Mouse (Mus musculus) stomach, embryonic 16.5 days (tissue): ENCODE measurements around the gene Ncs1. TPM values are rescaled to one million over a fixed set of nuclear protein-coding genes. Genes with fewer than 3 reads are reported as not detected.

Source experiments
- ATAC-seq: fragments of 200-750 bp; cut with Nextera tagmentation; 2 replicates; pipeline ENCODE4 v1.8.0; 2017; ENCODE audit warnings: moderate number of reproducible peaks, moderate TSS enrichment; ENCODE audit not compliant: insufficient read depth, low FRiP score
- H3K27ac ChIP-seq: fragments of 300-500 bp; sonication (generic); 2 replicates; pipeline ENCODE4 v1.5.1; 2014; ENCODE audit warnings: low read length
- H3K27me3 ChIP-seq: fragments of 300-500 bp; sonication (generic); 2 replicates; pipeline ENCODE4 v1.6.1; 2014; ENCODE audit warnings: low read length, control low read depth, mixed read lengths; ENCODE audit not compliant: control insufficient read depth, insufficient read depth
- H3K36me3 ChIP-seq: fragments of 300-500 bp; sonication (generic); 2 replicates; pipeline ENCODE4 v1.6.1; 2014; ENCODE audit warnings: low read length; ENCODE audit not compliant: control insufficient read depth, insufficient read depth
- H3K4me1 ChIP-seq: fragments of 300-500 bp; sonication (generic); 2 replicates; pipeline ENCODE4 v1.6.1; 2014; ENCODE audit warnings: low read length, control low read depth, mixed read lengths; ENCODE audit not compliant: control insufficient read depth, insufficient read depth
- H3K4me2 ChIP-seq: fragments of 300-500 bp; sonication (generic); 2 replicates; pipeline ENCODE4 v1.6.1; 2014; ENCODE audit warnings: low read depth, low read length, mixed read lengths
- H3K4me3 ChIP-seq: fragments of 300-500 bp; sonication (generic); replicated peaks from 2 replicates; pipeline ENCODE4 v1.5.1; 2014; ENCODE audit warnings: mild to moderate bottlenecking, low read length
- H3K9ac ChIP-seq: fragments of 300-500 bp; sonication (generic); 2 replicates; pipeline ENCODE4 v1.6.1; 2014; ENCODE audit warnings: low read length
- H3K9me3 ChIP-seq: fragments of 300-500 bp; sonication (generic); replicated peaks from 2 replicates; pipeline ENCODE4 v1.6.1; 2016; ENCODE audit warnings: low read length, control low read depth; ENCODE audit not compliant: control insufficient read depth
- WGBS: fragments of 180-500 bp; shearing (Covaris S2); extraction: QIAGEN DNeasy Blood & Tissue Kit; methylation state at CpG from one replicate; pipeline ENCODE4 v1.1.7; 2014; 5-methylcytosine and 5-hydroxymethylcytosine counted together
- polyA plus RNA-seq: library from polyadenylated mRNA; unstranded; fragments of >200 nt; fragmentation: Nextera tagmentation; extraction: Ambion mirVana; gene quantifications from 2 replicates; pipeline ENCODE4 v1.2.1, GENCODE M21; 2015

Ncs1 gene
- polyA plus RNA-seq, 1 experiment from 2014 or later, result 22.2 TPM

GRCm38 (mm10) chr2:31228768-31229311 lies 16.8 kb upstream of the Ncs1 start:
- 52% methylated on average over 1 of the region's 1 CpGs for WGBS

GRCm38 (mm10) chr2:31239203-31239696 lies 6.4 kb upstream of the Ncs1 start:
- 0 out of 2 replicates have a peak, but pooled peaks have one; percentile 29 for ATAC-seq

More at GRCm38 (mm10) chr2:31228768-31229311, 16.8 kb upstream of the Ncs1 start:
- H3K4me1 ChIP-seq, result no peaks in the 10 kb centered on the region
- H3K9ac ChIP-seq, result no peak overlapping the region
- H3K9me3 ChIP-seq, result peaks cover 6% of the 10 kb centered on the region; the same call in 1 of the 2 replicates
- H3K27me3 ChIP-seq, result no peaks in the 10 kb centered on the region
- no peak overlapping the region for H3K4me3 ChIP-seq
- no peaks in the 10 kb centered on the region for H3K36me3 ChIP-seq
- no peak overlapping the region for H3K27ac ChIP-seq
- no peak overlapping the region for H3K4me2 ChIP-seq
- ATAC-seq, result no peak

DNA sequence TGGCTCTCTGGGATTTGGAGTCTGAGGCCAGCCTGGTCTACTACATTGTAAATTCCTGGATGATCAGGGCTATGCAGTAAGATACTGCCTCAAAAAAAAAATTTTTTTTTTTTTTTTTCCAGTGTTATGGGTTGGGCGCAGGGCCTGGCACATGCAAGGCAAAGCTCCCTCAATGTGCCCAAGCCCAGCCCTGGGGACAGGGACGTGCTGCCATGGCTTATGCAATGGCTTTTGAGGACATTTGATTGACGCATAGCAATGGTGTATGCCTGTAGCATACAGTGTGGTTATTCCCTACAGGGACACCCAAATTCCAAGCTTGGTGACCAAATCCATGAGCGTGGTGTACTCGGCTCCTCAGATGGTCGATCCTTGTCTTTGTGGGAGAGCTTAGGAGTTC lies 5.8 kb upstream of the Ncs1 start:
- no peak overlapping the region for H3K9ac ChIP-seq
- H3K36me3 ChIP-seq, result no peaks in the 10 kb centered on the region
- ATAC-seq, result no peak
- 76% methylated on average over 6 of the region's 6 CpGs for WGBS
- peaks cover 7% of the 10 kb centered on the region; the same call in 1 of the 2 replicates for H3K27me3 ChIP-seq
- peaks cover 2% of the 10 kb centered on the region; the same call in 1 of the 2 replicates for H3K4me1 ChIP-seq
- no peaks in the 10 kb centered on the region for H3K9me3 ChIP-seq
- no peak overlapping the region for H3K27ac ChIP-seq
- no peak overlapping the region for H3K4me2 ChIP-seq
- no peak overlapping the region for H3K4me3 ChIP-seq

More at GRCm38 (mm10) chr2:31239203-31239696, 6.4 kb upstream of the Ncs1 start:
- 34% methylated on average over 23 of the region's 23 CpGs for WGBS
- Histone ChIP-seq H3K36me3 (no peaks in the 10 kb centered on the region), H3K4me2 (peak overlapping the region; percentile 49), H3K4me1 (no peaks in the 10 kb centered on the region), H3K4me3 (0 out of 2 replicates have a peak overlapping the region, but pooled peaks have one; percentile 21), H3K27ac (no peak overlapping the region), H3K27me3 (peaks cover 7% of the 10 kb centered on the region; the same call in 1 of the 2 replicates), H3K9ac (no peak overlapping the region; the same call in 1 of the 2 replicates), H3K9me3 (no peaks in the 10 kb centered on the region)

- WGBS, result 5% methylated on average over 7 of the region's 7 CpGs
- Histone ChIP-seq H3K36me3 (no peaks in the 10 kb centered on the region), H3K27me3 (peaks cover 7% of the 10 kb centered on the region; the same call in 1 of the 2 replicates), H3K27ac (no peak overlapping the region), H3K9ac (no peak overlapping the region), H3K4me3 (no peak overlapping the region), H3K4me2 (no peak overlapping the region), H3K4me1 (peaks cover 7% of the 10 kb centered on the region; the same call in 1 of the 2 replicates), H3K9me3 (no peaks in the 10 kb centered on the region)
- ATAC-seq, result no peak
Measured at GRCm38 (mm10) chr2:31241639-31242038, 4.0 kb upstream of the Ncs1 start.

- ATAC-seq, result no peak
- no peaks in the 10 kb centered on the region for H3K36me3 ChIP-seq
- no peak overlapping the region for H3K9ac ChIP-seq
- peaks cover 7% of the 10 kb centered on the region; the same call in 1 of the 2 replicates for H3K27me3 ChIP-seq
- no peaks in the 10 kb centered on the region for H3K9me3 ChIP-seq
- H3K27ac ChIP-seq, result no peak overlapping the region
- H3K4me3 ChIP-seq, result no peak overlapping the region
- peaks cover 19% of the 10 kb centered on the region for H3K4me1 ChIP-seq
- H3K4me2 ChIP-seq, result no peak overlapping the region
- 58% methylated on average over 8 of the region's 8 CpGs for WGBS
Measured at GRCm38 (mm10) chr2:31244216-31244615, 1.4 kb upstream of the Ncs1 start.

- Histone ChIP-seq H3K4me2 (peak overlapping the region; percentile 96), H3K4me3 (peak overlapping the region; percentile 82), H3K36me3 (no peaks in the 10 kb centered on the region), H3K27ac (no peak overlapping the region), H3K9me3 (no peaks in the 10 kb centered on the region), H3K27me3 (peaks cover 7% of the 10 kb centered on the region; the same call in 1 of the 2 replicates), H3K9ac (peak overlapping the region; percentile 89), H3K4me1 (peaks cover 19% of the 10 kb centered on the region)
- no peak for ATAC-seq
- WGBS, result 17% methylated on average over 5 of the region's 5 CpGs
Measured at GRCm38 (mm10) chr2:31245051-31245450, 572 bp upstream of the Ncs1 start.

- peak; percentile 28; the same call in 1 of the 2 replicates for ATAC-seq
- no peaks in the 10 kb centered on the region for H3K36me3 ChIP-seq
- H3K27me3 ChIP-seq, result peaks cover 7% of the 10 kb centered on the region; the same call in 1 of the 2 replicates
- WGBS, result 2% methylated on average over 41 of the region's 41 CpGs
- H3K9ac ChIP-seq, result peak overlapping the region; percentile 89
- peak overlapping the region; percentile 42; the same call in 1 of the 2 replicates for H3K27ac ChIP-seq
- H3K4me2 ChIP-seq, result peak overlapping the region; percentile 96
- no peaks in the 10 kb centered on the region for H3K9me3 ChIP-seq
- H3K4me3 ChIP-seq, result peak overlapping the region; percentile 82
- peaks cover 19% of the 10 kb centered on the region for H3K4me1 ChIP-seq
Measured at GRCm38 (mm10) chr2:31246251-31246971, 788 bp downstream of the Ncs1 start.

DNA sequence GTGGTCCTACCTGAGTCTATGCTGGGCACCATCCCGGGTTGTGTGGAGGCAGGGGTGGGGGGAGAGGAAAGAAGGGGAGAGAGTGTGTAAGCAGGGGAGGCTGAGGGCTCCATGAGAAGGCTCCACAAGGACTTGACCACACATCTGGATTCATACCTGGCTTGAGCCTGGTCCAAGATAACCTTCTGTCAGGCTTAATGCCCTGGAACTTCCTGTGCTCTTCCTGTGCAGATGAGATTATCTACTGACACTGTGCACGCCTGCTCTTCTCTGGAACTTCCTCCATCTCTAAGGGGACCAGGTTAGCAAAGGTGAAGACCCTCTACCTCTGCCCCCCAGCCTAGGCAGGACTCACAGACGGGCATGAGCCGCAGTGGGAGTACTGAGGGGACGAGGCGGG lies 3.2 kb downstream of the Ncs1 start:
- H3K4me3 ChIP-seq, result no peak overlapping the region
- H3K4me1 ChIP-seq, result peaks cover 19% of the 10 kb centered on the region
- H3K27me3 ChIP-seq, result no peaks in the 10 kb centered on the region
- no peaks in the 10 kb centered on the region for H3K9me3 ChIP-seq
- H3K36me3 ChIP-seq, result no peaks in the 10 kb centered on the region
- H3K4me2 ChIP-seq, result no peak overlapping the region
- WGBS, result 91% methylated on average over 6 of the region's 6 CpGs
- no peak overlapping the region for H3K9ac ChIP-seq
- no peak overlapping the region for H3K27ac ChIP-seq
- no peak for ATAC-seq

GRCm38 (mm10) chr2:31252167-31252566 lies 6.5 kb downstream of the Ncs1 start:
- peaks cover 29% of the 10 kb centered on the region for H3K4me1 ChIP-seq

More at GRCm38 (mm10) chr2:31252167-31252566, 6.5 kb downstream of the Ncs1 start:
- 93% methylated on average over 4 of the region's 4 CpGs for WGBS
- ATAC-seq, result no peak
- H3K36me3 ChIP-seq, result no peaks in the 10 kb centered on the region
- H3K4me2 ChIP-seq, result no peak overlapping the region
- no peak overlapping the region for H3K4me3 ChIP-seq
- H3K27me3 ChIP-seq, result no peaks in the 10 kb centered on the region
- H3K9me3 ChIP-seq, result no peaks in the 10 kb centered on the region
- H3K27ac ChIP-seq, result no peak overlapping the region
- H3K9ac ChIP-seq, result no peak overlapping the region
